Mouse (Mus musculus) G1E (cell line): ENCODE measurements around the gene Cdc25a. TPM values are rescaled to one million over a fixed set of nuclear protein-coding genes. Genes with fewer than 3 reads are reported as not detected.
A peak's percentile ranks its signal among the peaks of the same experiment; 100 is the strongest.

Experiments
- ATAC-seq: 2 replicates; pipeline ENCODE4 v1.8.0; 2016; ENCODE audit warnings: mild to moderate bottlenecking; ENCODE audit not compliant: insufficient number of reproducible peaks, poor library complexity, low FRiP score, severe bottlenecking; ENCODE audit errors: extremely low read depth
- DNase-seq: peaks from one replicate; pipeline ENCODE4 v3.0.0; 2012; ENCODE audit warnings: low spot score
- H3K27me3 ChIP-seq: 2 replicates; pipeline ENCODE4 v1.6.1; 2012; ENCODE audit warnings: mild to moderate bottlenecking, low read length, inconsistent platforms; ENCODE audit not compliant: insufficient read depth
- H3K36me3 ChIP-seq: replicated peaks from 2 replicates; pipeline ENCODE3; 2012; ENCODE audit warnings: mild to moderate bottlenecking, inconsistent platforms
- H3K4me1 ChIP-seq: 2 replicates; pipeline ENCODE4 v1.6.1; 2012; ENCODE audit warnings: low read depth, low read length, inconsistent platforms, mixed read lengths; ENCODE audit not compliant: insufficient read depth
- H3K4me3 ChIP-seq: 2 replicates; pipeline ENCODE4 v1.5.1; 2012; ENCODE audit warnings: low read depth, mild to moderate bottlenecking, inconsistent platforms, low read length, moderate library complexity, mixed read lengths
- H3K9me3 ChIP-seq: replicated peaks from 2 replicates; pipeline ENCODE4 v1.6.1; 2012; ENCODE audit warnings: inconsistent platforms
- CTCF ChIP-seq: IDR thresholded peaks from 2 replicates; pipeline ENCODE4 v1.5.1; 2012; ENCODE audit warnings: low read depth, low read length, inconsistent platforms, mixed read lengths
- GATA1 ChIP-seq: IDR thresholded peaks from 2 replicates; pipeline ENCODE4 v1.6.1; 2012; ENCODE audit warnings: borderline replicate concordance, low read length, inconsistent platforms, mixed read lengths
- GATA2 ChIP-seq: IDR thresholded peaks from 2 replicates; pipeline ENCODE4 v1.6.1; 2012; ENCODE audit warnings: low read depth, low read length, inconsistent platforms, borderline replicate concordance
- POLR2AphosphoS5 ChIP-seq: IDR thresholded peaks from 2 replicates; pipeline ENCODE4 v1.6.1; 2012; ENCODE audit warnings: low read depth, low read length, inconsistent platforms; ENCODE audit not compliant: insufficient replicate concordance
- TAL1 ChIP-seq: conservative IDR thresholded peaks from 2 replicates; pipeline ENCODE4 v1.6.1; 2012; ENCODE audit warnings: low read depth, low read length, inconsistent platforms, mixed read lengths
- polyA plus RNA-seq: library from polyadenylated mRNA; stranded (reverse); fragments of >175 nt; gene quantifications from 2 replicates; pipeline ENCODE4 v1.2.3, GENCODE M21; 2012
- total RNA-seq, 2 experiments: library from RNA; stranded (forward) in 1 of 2; stranded (reverse) in 1 of 2; fragments of 200-1000 nt in 1 of 2; fragments of >200 nt in 1 of 2; fragmentation: Nextera tagmentation in 1 of 2; gene quantifications; 2 replicates each; pipeline ENCODE4 v1.2.3; 2014 to 2017

Gene Cdc25a
- total and polyA plus RNA-seq, 3 experiments, result 38.5 to 102 (median 46.4) TPM

DNA sequence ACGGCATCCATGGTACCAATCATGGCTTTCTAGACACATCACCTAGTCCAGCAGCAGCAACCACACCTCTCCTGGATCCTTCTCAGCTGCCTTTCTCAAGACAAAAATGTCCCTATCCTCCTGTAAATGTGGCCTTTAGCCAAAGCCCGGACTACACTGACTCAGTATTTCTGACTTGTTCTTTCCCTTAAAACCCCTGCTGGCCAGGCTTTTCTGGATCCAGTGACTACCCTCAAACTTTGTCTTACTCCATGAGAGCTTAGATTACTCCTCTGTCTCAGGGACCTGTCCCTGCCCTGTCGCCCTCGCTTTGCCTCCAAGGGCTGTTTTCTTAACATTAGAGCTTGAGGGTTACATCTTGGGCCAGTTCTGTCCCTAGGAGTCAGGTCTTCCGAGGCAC, 25.3 kb upstream of the Cdc25a start:
- H3K9me3 ChIP-seq, result no peaks in the 10 kb centered on the region
- H3K36me3 ChIP-seq, result no peaks in the 10 kb centered on the region
- H3K4me1 ChIP-seq, result peaks cover under 1% of the 10 kb centered on the region; the same call in 1 of the 2 replicates
- H3K27me3 ChIP-seq, result peaks cover 12% of the 10 kb centered on the region
- H3K4me3 ChIP-seq, result no peak overlapping the region
- no peak for DNase-seq
- no peak for TF ChIP-seq GATA2
- no peak for TF ChIP-seq CTCF
- ATAC-seq, result no peak

DNA sequence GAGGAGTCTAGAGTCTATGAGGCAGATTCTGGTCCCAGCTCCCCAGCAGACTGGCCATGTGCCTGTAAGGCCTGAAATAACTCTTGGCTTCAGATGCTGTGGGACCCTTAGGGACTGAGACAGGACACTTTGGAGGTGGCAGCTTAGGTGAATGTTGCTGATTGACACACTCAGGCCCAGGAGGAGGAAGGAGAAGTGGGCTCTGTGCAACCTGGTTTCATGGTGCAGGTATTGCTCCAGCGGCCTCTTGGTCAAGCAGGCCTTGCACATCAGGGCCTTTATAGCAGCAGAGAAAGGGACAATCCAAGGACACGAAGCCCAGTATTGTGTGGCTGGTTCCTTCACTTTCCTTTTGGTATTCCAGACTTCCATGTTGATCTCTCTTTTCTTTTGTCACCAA, 21.0 kb upstream of the Cdc25a start:
- no peak for ATAC-seq
- H3K9me3 ChIP-seq, result no peaks in the 10 kb centered on the region
- no peaks in the 10 kb centered on the region for H3K36me3 ChIP-seq
- H3K4me3 ChIP-seq, result no peak overlapping the region
- no peak for TF ChIP-seq POLR2AphosphoS5
- no peaks in the 10 kb centered on the region for H3K4me1 ChIP-seq
- peaks cover 18% of the 10 kb centered on the region for H3K27me3 ChIP-seq
- DNase-seq, result no peak

DNA sequence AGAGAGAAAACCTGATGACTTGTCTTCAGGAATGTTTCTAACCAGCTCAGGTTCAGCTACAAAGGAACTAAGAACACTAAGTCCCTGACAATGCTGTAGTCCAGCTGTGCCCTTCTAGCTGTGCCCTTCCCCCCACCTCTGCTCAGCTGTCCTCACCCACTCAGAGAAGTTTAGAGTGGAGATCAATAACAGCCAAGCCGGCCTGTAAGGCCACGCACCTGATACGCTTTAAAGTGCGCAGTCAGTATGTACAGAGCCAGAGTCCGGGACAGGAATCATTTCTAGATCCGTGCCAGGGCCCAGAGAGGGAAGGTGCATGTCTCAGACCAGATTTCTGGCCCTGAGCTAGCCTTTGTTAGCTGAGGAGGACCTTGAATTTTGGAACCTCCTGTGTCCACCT, 19.4 kb upstream of the Cdc25a start:
- Histone ChIP-seq H3K27me3 (peaks cover 27% of the 10 kb centered on the region), H3K4me1 (peaks cover 4% of the 10 kb centered on the region), H3K4me3 (no peak overlapping the region), H3K36me3 (no peaks in the 10 kb centered on the region), H3K9me3 (no peaks in the 10 kb centered on the region)
- DNase-seq (no peak), ATAC-seq (no peak)
- no peak for TF ChIP-seq TAL1
- no peak for TF ChIP-seq CTCF
- TF ChIP-seq GATA1, result no peak
- no peak for TF ChIP-seq POLR2AphosphoS5
- TF ChIP-seq GATA2, result no peak

DNA sequence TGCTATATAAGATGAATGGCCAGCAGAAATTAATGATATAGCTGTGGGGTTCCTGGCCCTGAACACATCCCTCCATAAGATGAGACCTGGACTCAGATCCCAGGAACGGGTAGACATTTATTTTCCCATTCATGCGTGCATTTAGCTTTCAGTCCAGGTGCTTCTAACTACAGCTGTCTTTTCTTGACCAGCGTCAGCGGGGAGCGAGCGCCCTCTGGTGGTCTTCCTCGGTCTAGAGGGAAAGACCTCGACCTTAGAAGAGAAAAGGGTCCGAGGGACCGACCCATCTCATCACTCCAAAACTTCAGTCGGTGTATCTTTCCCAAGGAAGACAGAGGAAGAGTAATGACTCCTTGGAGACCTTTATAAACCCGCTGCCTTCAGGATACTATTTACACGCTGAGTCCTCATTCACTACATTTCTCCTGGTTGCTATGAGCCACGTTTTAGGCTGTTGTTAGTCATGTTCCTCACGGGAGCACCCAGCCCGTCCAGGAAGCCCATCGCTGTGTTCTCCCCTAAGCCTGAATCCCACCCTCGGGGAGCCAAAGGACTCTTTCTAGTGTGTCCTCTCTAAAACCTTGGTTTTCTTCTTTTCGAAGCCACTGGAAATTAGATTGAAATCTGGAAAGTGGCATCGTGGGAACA, 12.9 kb upstream of the Cdc25a start:
- Histone ChIP-seq H3K27me3 (peaks cover 21% of the 10 kb centered on the region), H3K9me3 (no peaks in the 10 kb centered on the region), H3K4me1 (peaks cover 34% of the 10 kb centered on the region), H3K36me3 (no peaks in the 10 kb centered on the region), H3K4me3 (peak overlapping the region; percentile 22; the same call in 1 of the 2 replicates)
- peak; percentile 37 for DNase-seq
- peak; percentile 51; the same call in 1 of the 2 replicates for ATAC-seq
- TF ChIP-seq TAL1 (no peak), CTCF (peak; percentile 69)

DNA sequence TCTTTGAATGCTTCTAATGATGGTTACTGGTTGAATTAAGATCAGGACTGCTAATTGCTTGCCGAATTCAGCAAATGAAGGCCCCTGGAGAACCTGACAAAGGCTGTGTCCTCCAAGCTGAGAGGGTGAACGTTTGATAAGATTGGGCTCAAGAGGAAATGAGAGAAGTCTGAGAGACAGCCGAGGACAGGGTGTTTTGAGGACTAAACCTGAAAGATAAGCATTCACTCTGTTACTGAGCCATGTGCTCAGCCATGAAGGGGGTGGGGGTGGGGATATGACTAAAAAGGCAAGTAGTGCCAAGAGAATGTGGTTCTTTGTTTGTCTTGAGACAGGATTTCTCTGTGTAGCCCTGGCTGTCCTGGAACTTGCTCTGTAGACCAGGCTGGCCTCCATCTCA, 12.3 kb upstream of the Cdc25a start:
- Histone ChIP-seq H3K9me3 (no peaks in the 10 kb centered on the region), H3K4me3 (no peak overlapping the region; the same call in 1 of the 2 replicates), H3K4me1 (peaks cover 34% of the 10 kb centered on the region), H3K27me3 (peaks cover 18% of the 10 kb centered on the region), H3K36me3 (no peaks in the 10 kb centered on the region)
- TF ChIP-seq CTCF (no peak), POLR2AphosphoS5 (no peak), GATA2 (no peak)
- peak; percentile 56 for ATAC-seq
- no peak for DNase-seq

DNA sequence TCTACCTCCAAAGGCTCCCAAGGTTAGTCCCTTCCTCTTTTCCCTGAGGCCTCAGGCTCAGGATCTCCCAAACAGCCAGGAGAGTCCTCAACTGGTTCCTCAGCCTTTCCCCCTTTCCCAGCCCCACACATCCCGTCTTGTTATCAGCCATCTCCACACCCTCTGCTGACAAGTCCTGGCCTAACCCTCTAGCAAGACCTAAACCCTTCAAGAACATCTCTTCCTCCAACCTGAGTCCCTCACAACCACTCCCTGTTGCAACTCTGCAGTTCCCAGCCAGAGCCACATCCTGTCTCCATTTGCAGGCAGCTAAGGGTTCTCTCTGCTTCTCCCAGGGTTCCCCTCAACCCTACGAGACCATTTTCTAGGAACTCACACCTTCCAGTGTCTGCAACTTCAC, 9.2 kb upstream of the Cdc25a start:
- H3K36me3 ChIP-seq, result no peaks in the 10 kb centered on the region
- no peak for DNase-seq
- H3K4me3 ChIP-seq, result no peak overlapping the region
- peaks cover 4% of the 10 kb centered on the region for H3K27me3 ChIP-seq
- peaks cover 44% of the 10 kb centered on the region for H3K4me1 ChIP-seq
- ATAC-seq, result no peak
- no peaks in the 10 kb centered on the region for H3K9me3 ChIP-seq
- TF ChIP-seq GATA2 (no peak), GATA1 (no peak), CTCF (no peak), TAL1 (no peak), POLR2AphosphoS5 (no peak)

DNA sequence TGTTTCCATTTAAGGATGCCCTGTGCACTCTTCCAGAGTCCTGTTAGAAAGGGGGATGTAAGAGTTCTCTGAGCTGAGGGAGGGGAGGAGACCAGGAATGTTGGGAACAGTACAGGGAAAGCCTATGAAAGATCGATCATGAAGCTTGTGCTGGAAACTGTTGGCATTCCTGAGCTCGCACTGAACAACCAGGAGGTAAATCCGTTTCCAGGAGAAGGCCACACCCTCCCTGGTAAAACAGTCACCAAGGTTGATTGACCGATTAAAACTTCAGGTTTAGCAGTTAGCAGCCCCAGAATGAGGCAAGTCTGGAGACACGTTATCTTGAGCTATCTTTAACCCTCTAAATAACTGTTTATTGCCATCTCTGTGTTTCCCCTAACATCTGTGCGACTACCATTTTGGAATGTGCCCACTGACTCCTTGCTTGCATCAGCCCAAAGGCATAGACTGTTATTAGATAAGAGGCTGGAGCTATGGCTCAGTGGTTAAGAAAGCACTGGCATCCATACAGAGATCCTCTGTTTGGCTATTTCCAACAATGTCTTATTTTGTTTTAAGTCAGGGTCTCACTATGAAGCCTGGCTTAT, 4.3 kb upstream of the Cdc25a start:
- H3K27me3 ChIP-seq, result no peaks in the 10 kb centered on the region
- DNase-seq, result no peak
- no peak for TF ChIP-seq TAL1
- no peak for TF ChIP-seq GATA1
- TF ChIP-seq GATA2, result no peak
- no peak for TF ChIP-seq CTCF
- TF ChIP-seq POLR2AphosphoS5, result no peak
- no peaks in the 10 kb centered on the region for H3K9me3 ChIP-seq
- no peak overlapping the region; the same call in 1 of the 2 replicates for H3K4me3 ChIP-seq
- no peak for ATAC-seq
- H3K4me1 ChIP-seq, result peaks cover 29% of the 10 kb centered on the region
- no peaks in the 10 kb centered on the region for H3K36me3 ChIP-seq
